9 mouse cellular contexts compared by ENCODE assay signal in genomic region chr5:139202127-139202526, GRCm38 (mm10). TPM values are rescaled to one million over a fixed set of nuclear protein-coding genes. Genes with fewer than 3 reads are reported as not detected.
DNase-seq lines count a peak whose midpoint lies in the region; ATAC-seq and TF ChIP-seq lines count a peak whose summit lies in the region.
"Had no signal": no experiment of that assay in that cellular context is flagged by ENCODE, and none has a peak within 500 bp of the region (broad histone marks: within the 10 kb centered on the region; RNA-seq: fewer than 3 reads in every experiment).

No protein-coding gene starts in this region.

- H3K36me3 ChIP-seq in heart, embryonic 13.5 days: 0 out of 2 replicates have a peak, but pooled peaks cover 3% of the 10 kb centered on the region
- peaks cover 41% of the 10 kb centered on the region for H3K36me3 ChIP-seq in G1E (replicated peaks)
- H3K36me3 ChIP-seq in hindbrain, embryonic 12.5 days: peaks cover 3% of the 10 kb centered on the region; the same call in 1 of the 2 replicates
- H3K36me3 ChIP-seq in midbrain, embryonic 11.5 days (ENCODE audit: control insufficient read depth, insufficient read depth, low read length): no peaks in the 10 kb centered on the region

- H3K4me3 ChIP-seq in heart, embryonic 13.5 days: peak overlapping the region; percentile 97
- peak overlapping the region; percentile 99 for H3K4me3 ChIP-seq in G1E (ENCODE audit: low read depth, low read length)
- H3K4me3 ChIP-seq in hindbrain, embryonic 12.5 days: peak overlapping the region; percentile 95; the same call in 1 of the 2 replicates
- H3K4me3 ChIP-seq in midbrain, embryonic 11.5 days (ENCODE audit: low read depth, low read length): peak overlapping the region; percentile 96; the same call in 1 of the 2 replicates

- no peak for ATAC-seq in heart, embryonic 13.5 days (ENCODE audit: extremely low read depth, insufficient number of reproducible peaks, low FRiP score, low TSS enrichment)
- ATAC-seq in G1E (ENCODE audit: extremely low read depth, insufficient number of reproducible peaks, low FRiP score, poor library complexity, severe bottlenecking): no peak
- ATAC-seq in hindbrain, embryonic 12.5 days (ENCODE audit: low FRiP score): no peak
- ATAC-seq in midbrain, embryonic 11.5 days (ENCODE audit: low FRiP score): no peak
- no peak for ATAC-seq in inflammation-experienced regulatory T-cells, adult 6 months

- WGBS in heart, embryonic 13.5 days: 83% methylated on average over 11 of the region's 11 CpGs
- 78% methylated on average over 11 of the region's 11 CpGs for WGBS in hindbrain, embryonic 12.5 days
- 83% methylated on average over 11 of the region's 11 CpGs for WGBS in midbrain, embryonic 11.5 days

- peak overlapping the region; percentile 91 for H3K4me2 ChIP-seq in heart, embryonic 13.5 days
- H3K4me2 ChIP-seq in hindbrain, embryonic 12.5 days (replicated peaks): peak overlapping the region; percentile 79
- H3K4me2 ChIP-seq in midbrain, embryonic 11.5 days: peak overlapping the region; percentile 89

- TF ChIP-seq CTCF in G1E (IDR thresholded peaks at IDR 0.05; ENCODE audit: low read depth, low read length): no peak

- peak overlapping the region; percentile 91 for H3K9ac ChIP-seq in heart, embryonic 13.5 days
- peak overlapping the region; percentile 92 for H3K9ac ChIP-seq in hindbrain, embryonic 12.5 days
- H3K9ac ChIP-seq in midbrain, embryonic 11.5 days (ENCODE audit: low read length): no peak overlapping the region

- peaks cover 39% of the 10 kb centered on the region for H3K4me1 ChIP-seq in heart, embryonic 13.5 days
- peaks cover 89% of the 10 kb centered on the region for H3K4me1 ChIP-seq in G1E (ENCODE audit: insufficient read depth, low read depth, low read length)
- H3K4me1 ChIP-seq in hindbrain, embryonic 12.5 days: peaks cover 32% of the 10 kb centered on the region
- peaks cover 17% of the 10 kb centered on the region for H3K4me1 ChIP-seq in midbrain, embryonic 11.5 days (ENCODE audit: control insufficient read depth, insufficient read depth, low read length)

- no peaks in the 10 kb centered on the region for H3K27me3 ChIP-seq in heart, embryonic 13.5 days (replicated peaks)
- H3K27me3 ChIP-seq in G1E (ENCODE audit: insufficient read depth, low read length): no peaks in the 10 kb centered on the region
- no peaks in the 10 kb centered on the region for H3K27me3 ChIP-seq in hindbrain, embryonic 12.5 days
- no peaks in the 10 kb centered on the region for H3K27me3 ChIP-seq in midbrain, embryonic 11.5 days (ENCODE audit: control insufficient read depth, insufficient read depth, low read length)

- DNase-seq in heart, adult 11 months: no peak
- DNase-seq in G1E (ENCODE audit: low spot score): no peak
- DNase-seq in midbrain, embryonic 11.5 days (ENCODE audit: low spot score, missing footprints): no peak
- DNase-seq in urinary bladder, postnatal 14 days (ENCODE audit: low spot score): no peak
- DNase-seq in urinary bladder, postnatal 36 days (ENCODE audit: low spot score in 2 of 2): no peak
- DNase-seq: lung, postnatal 4 days had no signal

- no peaks in the 10 kb centered on the region for H3K9me3 ChIP-seq in heart, embryonic 13.5 days
- no peaks in the 10 kb centered on the region for H3K9me3 ChIP-seq in G1E (replicated peaks)
- H3K9me3 ChIP-seq in hindbrain, embryonic 12.5 days (replicated peaks): no peaks in the 10 kb centered on the region
- no peaks in the 10 kb centered on the region for H3K9me3 ChIP-seq in midbrain, embryonic 11.5 days (ENCODE audit: control insufficient read depth, low read length)

- no peak overlapping the region for H3K27ac ChIP-seq in heart, embryonic 13.5 days (replicated peaks)
- H3K27ac ChIP-seq in hindbrain, embryonic 12.5 days: no peak overlapping the region
- H3K27ac ChIP-seq in midbrain, embryonic 11.5 days (ENCODE audit: low read depth, low read length): no peak overlapping the region

RNA-seq across cellular contexts. Expression of gene Sun1, which starts 1.7 kb away (rescaled TPM):
- 31.2 and 32.9 TPM in 2 replicates for polyA plus RNA-seq in heart, embryonic 13.5 days (2015; fragmentation: Nextera tagmentation; extraction: Ambion mirVana)
- total RNA-seq in G1E (2014; fragmentation: Nextera tagmentation) (32.8 and 61.2 TPM in 2 replicates), G1E (2017) (45.7 and 45.8 TPM in 2 replicates)
- 7.6 and 11.8 TPM in 2 replicates for polyA plus RNA-seq in G1E (2012)
- polyA plus RNA-seq in hindbrain, embryonic 12.5 days (2016; fragmentation: Nextera tagmentation; extraction: Ambion mirVana): 50.4 and 55.3 TPM in 2 replicates
- polyA plus RNA-seq in midbrain, embryonic 11.5 days (2014; fragmentation: Nextera tagmentation; extraction: Ambion mirVana): 41.9 and 44.6 TPM in 2 replicates
- 10 to 100 TPM; 30.7 to 43.4 (median 38.5) TPM for polyA plus RNA-seq in inflammation-experienced regulatory T-cells, adult 6 months (2017; shearing (Covaris generic))

RNA-seq across cellular contexts. Expression of gene Get4, which starts 50.0 kb away (rescaled TPM):
- 127 and 149 TPM in 2 replicates for polyA plus RNA-seq in heart, embryonic 13.5 days (2015; fragmentation: Nextera tagmentation; extraction: Ambion mirVana)
- total RNA-seq in G1E (2014; fragmentation: Nextera tagmentation) (37.3 and 45.3 TPM in 2 replicates), G1E (2017) (22.3 and 23.9 TPM in 2 replicates)
- polyA plus RNA-seq in G1E (2012): 68.0 and 71.2 TPM in 2 replicates
- 123 and 126 TPM in 2 replicates for polyA plus RNA-seq in hindbrain, embryonic 12.5 days (2016; fragmentation: Nextera tagmentation; extraction: Ambion mirVana)
- polyA plus RNA-seq in midbrain, embryonic 11.5 days (2014; fragmentation: Nextera tagmentation; extraction: Ambion mirVana): 118 and 123 TPM in 2 replicates
- 10 to 100 TPM; 12.0 to 25.4 (median 16.7) TPM for polyA plus RNA-seq in inflammation-experienced regulatory T-cells, adult 6 months (2017; shearing (Covaris generic))

RNA-seq across cellular contexts. Expression of gene Dnaaf5, which starts 52.1 kb away (rescaled TPM):
- polyA plus RNA-seq in heart, embryonic 13.5 days (2015; fragmentation: Nextera tagmentation; extraction: Ambion mirVana): 5.6 and 5.8 TPM in 2 replicates
- 23.8 and 29.4 TPM in 2 replicates for total RNA-seq in G1E (2014; fragmentation: Nextera tagmentation)
- total RNA-seq in G1E (2017): 9.8 and 10.1 TPM in 2 replicates
- 72.6 and 114 TPM in 2 replicates for polyA plus RNA-seq in G1E (2012)
- 6.5 and 8.0 TPM in 2 replicates for polyA plus RNA-seq in hindbrain, embryonic 12.5 days (2016; fragmentation: Nextera tagmentation; extraction: Ambion mirVana)
- polyA plus RNA-seq in midbrain, embryonic 11.5 days (2014; fragmentation: Nextera tagmentation; extraction: Ambion mirVana): 5.2 and 5.3 TPM in 2 replicates
- 10 to 100 TPM in 1 of 3 experiments, 1 to 10 TPM in 2; 5.9 to 11.9 (median 6.2) TPM for polyA plus RNA-seq in inflammation-experienced regulatory T-cells, adult 6 months (2017; shearing (Covaris generic))

RNA-seq across cellular contexts. Expression of gene Prkar1b, which starts 52.3 kb away (rescaled TPM):
- polyA plus RNA-seq in heart, embryonic 13.5 days (2015; fragmentation: Nextera tagmentation; extraction: Ambion mirVana): 9.4 and 11.5 TPM in 2 replicates
- not detected in 2 replicates for total RNA-seq in G1E (2014; fragmentation: Nextera tagmentation)
- 1.3 TPM in 1 of 2 replicates, not detected in the other for total RNA-seq in G1E (2017)
- not detected in 2 replicates for polyA plus RNA-seq in G1E (2012)
- polyA plus RNA-seq in hindbrain, embryonic 12.5 days (2016; fragmentation: Nextera tagmentation; extraction: Ambion mirVana): 70.1 and 72.6 TPM in 2 replicates
- polyA plus RNA-seq in midbrain, embryonic 11.5 days (2014; fragmentation: Nextera tagmentation; extraction: Ambion mirVana): 19.5 and 20.2 TPM in 2 replicates
- polyA plus RNA-seq in inflammation-experienced regulatory T-cells, adult 6 months (2017; shearing (Covaris generic)): 1 to 10 TPM in 1 of 3 experiments, under 1 TPM in 1, not detected in 1; 0.38 to 3.9 TPM
